Mouse (Mus musculus): ENCODE measurements around the gene Arrdc5. TPM values are rescaled to one million over a fixed set of nuclear protein-coding genes. Genes with fewer than 3 reads are reported as not detected.

Gene Arrdc5
- not detected in 2 replicates for total RNA-seq (2021)
- long read RNA-seq = 0 reads

GRCm38 (mm10) chr17:56300186-56300585 lies at the start of gene Arrdc5:
Gene Arrdc5, minus strand, starts transcription at chr17:56300286.
- no peak for DNase-seq

- DNase-seq = no peak
These were observed 48.5 kb upstream of the Arrdc5 start for GRCm38 (mm10) chr17:56348586-56348985.

- DNase-seq = no peak
These were observed 48.0 kb upstream of the Arrdc5 start for GRCm38 (mm10) chr17:56348128-56348527.

GRCm38 (mm10) chr17:56345364-56345763 lies 45.3 kb upstream of the Arrdc5 start:
- DNase-seq = no peak

- DNase-seq = no peak
These were observed 43.4 kb upstream of the Arrdc5 start for GRCm38 (mm10) chr17:56343466-56343865.

- no peak for DNase-seq
These were observed 40.6 kb upstream of the Arrdc5 start for GRCm38 (mm10) chr17:56340717-56341116.

- peak; percentile 44 for DNase-seq
These were observed 38.8 kb upstream of the Arrdc5 start for GRCm38 (mm10) chr17:56338909-56339308.

- no peak for DNase-seq
These were observed 37.7 kb upstream of the Arrdc5 start for GRCm38 (mm10) chr17:56337791-56338190.

GRCm38 (mm10) chr17:56337190-56337589 lies 37.1 kb upstream of the Arrdc5 start:
- peak; percentile 51 for DNase-seq

- no peak for DNase-seq
These were observed 32.9 kb upstream of the Arrdc5 start for GRCm38 (mm10) chr17:56332987-56333386.

- peak; percentile 28 for DNase-seq
These were observed 31.2 kb upstream of the Arrdc5 start for GRCm38 (mm10) chr17:56331256-56331655.

- DNase-seq = no peak
These were observed 30.3 kb upstream of the Arrdc5 start for GRCm38 (mm10) chr17:56330345-56330744.

GRCm38 (mm10) chr17:56329267-56329666 lies 29.2 kb upstream of the Arrdc5 start:
- no peak for DNase-seq

GRCm38 (mm10) chr17:56326153-56327147 lies 26.4 kb upstream of the Arrdc5 start:
- peak; percentile 40 for DNase-seq

GRCm38 (mm10) chr17:56325450-56326152 lies 25.5 kb upstream of the Arrdc5 start, which contains the start of gene Kdm4b:
Gene Kdm4b, plus strand, starts transcription at chr17:56326062.
- peak; percentile 99 for DNase-seq

GRCm38 (mm10) chr17:56324419-56324818 lies 24.3 kb upstream of the Arrdc5 start:
- no peak for DNase-seq

- DNase-seq = no peak
These were observed 9.3 kb upstream of the Arrdc5 start for GRCm38 (mm10) chr17:56309191-56309945.

- no peak for DNase-seq
These were observed 8.0 kb upstream of the Arrdc5 start for GRCm38 (mm10) chr17:56308088-56308487.

GRCm38 (mm10) chr17:56305826-56306225 lies 5.7 kb upstream of the Arrdc5 start:
- DNase-seq = no peak

- DNase-seq = no peak
These were observed 5.1 kb upstream of the Arrdc5 start for GRCm38 (mm10) chr17:56305156-56305555.

GRCm38 (mm10) chr17:56304718-56305117 lies 4.6 kb upstream of the Arrdc5 start:
- DNase-seq = no peak

Data from adrenal gland, postnatal 25 days (tissue).